Mouse (Mus musculus): Measurements from ENCODE around the gene Vmn2r20.
"Not testable (repeated sequence)": the region's sequence is repeated elsewhere in the genome, so short reads cannot be mapped to it uniquely, and the experiment has no call there.

Gene Vmn2r20

GRCm38 (mm10) chr6:123418016-123418415 is at the start of gene Vmn2r20:
Gene Vmn2r20, minus strand, starts transcription at chr6:123418116.
- not testable (repeated sequence) for DNase-seq (ENCODE audit: low read depth, low spot score)

DNA sequence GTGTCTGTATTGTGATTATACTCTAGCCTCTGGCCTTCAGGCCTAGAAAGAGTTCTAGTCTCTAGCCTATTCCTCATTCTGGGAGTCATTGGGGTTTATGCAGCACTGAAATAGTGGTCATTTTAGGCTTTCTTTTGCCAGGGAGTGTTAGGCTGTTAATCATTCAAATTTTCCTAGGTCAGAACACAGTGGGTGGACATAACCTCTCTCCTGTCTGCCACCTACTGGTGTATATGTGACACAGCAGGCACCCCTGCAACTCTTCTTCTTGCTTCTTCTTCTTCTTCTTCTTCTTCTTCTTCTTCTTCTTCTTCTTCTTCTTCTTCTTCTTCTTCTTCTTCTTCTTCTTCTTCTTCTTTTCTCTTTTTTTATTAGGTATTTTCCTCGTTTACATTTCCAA is 6.5 kb upstream of the Vmn2r20 start:
- not testable (repeated sequence) for DNase-seq (ENCODE audit: low read depth, low spot score)

DNA sequence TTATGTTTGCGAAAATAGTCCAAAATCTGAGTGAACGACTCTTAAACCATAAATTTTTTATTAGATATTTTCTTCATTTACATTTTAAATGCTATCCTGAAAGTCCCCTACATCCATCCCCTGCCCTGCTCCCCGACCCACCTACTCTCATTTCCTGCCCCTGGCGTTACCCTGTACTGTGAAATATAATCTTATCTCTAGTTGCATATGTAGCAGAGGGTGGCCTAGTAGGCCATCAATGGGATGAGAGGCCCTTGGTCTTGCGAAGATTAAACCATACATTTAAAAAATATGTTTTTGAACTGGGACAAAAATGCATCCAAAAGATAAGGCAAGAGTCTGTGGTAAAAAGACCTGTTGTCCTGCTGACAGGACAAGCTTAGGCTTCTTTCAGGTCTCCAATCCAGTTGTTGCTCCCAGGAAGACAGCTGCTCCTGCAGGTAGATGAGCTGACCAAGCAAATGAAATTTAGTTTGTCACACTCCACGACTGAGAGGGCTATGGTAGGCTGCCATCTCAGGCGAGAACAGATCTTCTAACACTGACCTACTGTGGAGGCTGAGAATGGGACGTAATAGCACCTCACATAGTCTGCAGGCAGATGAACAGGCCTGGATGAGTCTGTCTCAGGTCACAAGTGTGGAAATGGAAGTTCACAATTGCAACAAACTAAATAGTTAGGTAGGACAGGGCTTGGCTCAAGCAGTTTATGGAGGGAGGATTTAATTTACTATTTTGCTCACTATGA is 10.8 kb downstream of the Vmn2r20 start:
- not testable (repeated sequence) for DNase-seq (ENCODE audit: low read depth, low spot score)

DNA sequence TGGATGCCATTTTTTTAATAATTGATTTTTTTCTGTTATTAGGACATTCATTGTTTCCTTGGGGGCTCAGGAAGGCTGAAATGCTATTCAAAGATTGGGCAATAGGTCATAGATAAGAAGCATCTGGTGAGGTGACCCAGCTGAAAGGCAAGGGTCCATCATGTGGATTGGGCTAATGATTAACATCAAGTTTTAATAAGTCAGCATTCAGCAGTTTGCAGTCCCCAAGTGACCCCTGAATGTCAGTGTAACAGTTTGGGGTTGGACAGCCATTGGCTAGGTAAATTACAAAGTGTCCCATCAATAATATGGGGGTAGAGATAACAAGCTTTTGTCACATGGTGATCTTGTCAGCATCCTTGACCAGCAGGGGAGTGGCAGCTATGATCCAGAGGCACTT is 29.1 kb downstream of the Vmn2r20 start:
- DNase-seq (ENCODE audit: low read depth, low spot score), result not testable (repeated sequence)

DNA sequence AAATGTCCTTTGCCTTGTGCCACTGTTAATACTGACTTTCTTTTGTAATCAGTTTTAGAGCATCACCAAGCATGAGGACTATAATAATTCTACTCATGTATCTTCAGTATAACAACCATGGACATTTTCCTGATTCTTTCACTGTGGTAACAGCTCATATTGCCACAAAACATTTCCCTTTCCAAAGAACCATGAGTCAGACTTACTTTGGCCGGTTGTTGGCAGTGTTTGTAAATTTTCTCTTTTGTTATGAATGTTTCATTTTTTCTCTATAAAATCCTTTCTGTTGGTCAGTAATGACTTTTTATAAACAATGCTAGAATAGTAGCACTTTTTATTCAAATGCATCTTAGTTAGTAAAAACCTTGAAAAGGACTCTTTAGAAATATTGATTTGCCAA is 71.8 kb downstream of the Vmn2r20 start:
- no peak for DNase-seq (ENCODE audit: low read depth, low spot score)

GRCm38 (mm10) chr6:123340093-123340492 is 77.8 kb downstream of the Vmn2r20 start:
- DNase-seq (ENCODE audit: low read depth, low spot score), result no peak

- DNase-seq (ENCODE audit: low read depth, low spot score), result no peak
Measured at GRCm38 (mm10) chr6:123332503-123332902, 85.4 kb downstream of the Vmn2r20 start.
